Mouse (Mus musculus) midbrain, embryonic 15.5 days (tissue): ENCODE data around the gene Npc2. TPM values are rescaled to one million over a fixed set of nuclear protein-coding genes. Genes with fewer than 3 reads are reported as not detected.

Experiments used
- ATAC-seq: fragments of 200-750 bp; cut with Nextera tagmentation; replicated peaks from 2 replicates; pipeline ENCODE4 v1.8.0; 2017; ENCODE audit warnings: moderate TSS enrichment
- H3K27ac ChIP-seq: fragments of 300-500 bp; sonication (generic); 2 replicates; pipeline ENCODE4 v1.5.1; 2015; ENCODE audit warnings: mild to moderate bottlenecking, inconsistent platforms
- H3K27me3 ChIP-seq: fragments of 300-500 bp; sonication (generic); replicated peaks from 2 replicates; pipeline ENCODE4 v1.6.1; 2015; ENCODE audit warnings: inconsistent platforms
- H3K36me3 ChIP-seq: fragments of 300-500 bp; sonication (generic); replicated peaks from 2 replicates; pipeline ENCODE4 v1.6.1; 2015; ENCODE audit warnings: inconsistent platforms
- H3K4me1 ChIP-seq: fragments of 300-500 bp; sonication (generic); 2 replicates; pipeline ENCODE4 v1.6.1; 2015; ENCODE audit warnings: inconsistent platforms
- H3K4me2 ChIP-seq: fragments of 300-500 bp; sonication (generic); 2 replicates; pipeline ENCODE4 v1.6.1; 2015; ENCODE audit warnings: inconsistent platforms, mild to moderate bottlenecking, moderate library complexity
- H3K4me3 ChIP-seq: fragments of 300-500 bp; sonication (generic); 2 replicates; pipeline ENCODE4 v1.5.1; 2015; ENCODE audit warnings: mild to moderate bottlenecking, inconsistent platforms
- H3K9ac ChIP-seq: fragments of 300-500 bp; sonication (generic); 2 replicates; pipeline ENCODE4 v1.6.1; 2015; ENCODE audit warnings: mild to moderate bottlenecking, inconsistent platforms
- H3K9me3 ChIP-seq: fragments of 300-500 bp; sonication (generic); 2 replicates; pipeline ENCODE4 v1.6.1; 2016; ENCODE audit warnings: inconsistent platforms
- WGBS: fragments of 180-500 bp; shearing (Covaris S2); methylation state at CpG from one replicate; pipeline ENCODE4 v1.1.7; 2015; ENCODE audit warnings: mixed read lengths; 5-methylcytosine and 5-hydroxymethylcytosine counted together
- polyA plus RNA-seq: library from polyadenylated mRNA; unstranded; fragments of >200 nt; fragmentation: Nextera tagmentation; extraction: Ambion mirVana; gene quantifications from 2 replicates; pipeline ENCODE4 v1.2.1, GENCODE M21; 2015

The Npc2 gene
- polyA plus RNA-seq, 1 experiment from 2014 or later: 58.3 TPM

- 33% methylated on average over 14 of the region's 14 CpGs for WGBS
Measured at GRCm38 (mm10) chr12:84709842-84710439, 63.0 kb downstream of the Npc2 start.

GRCm38 (mm10) chr12:84707804-84708203, 65.1 kb downstream of the Npc2 start:
- H3K4me2 ChIP-seq: no peak overlapping the region
- H3K4me1 ChIP-seq: peaks cover 10% of the 10 kb centered on the region; the same call in 1 of the 2 replicates
- ATAC-seq: no peak
- H3K9ac ChIP-seq: no peak overlapping the region
- H3K4me3 ChIP-seq: no peak overlapping the region
- H3K36me3 ChIP-seq: no peaks in the 10 kb centered on the region
- no peaks in the 10 kb centered on the region for H3K9me3 ChIP-seq
- H3K27me3 ChIP-seq: no peaks in the 10 kb centered on the region
- 88% methylated on average over 4 of the region's 4 CpGs for WGBS
- H3K27ac ChIP-seq: no peak overlapping the region

More at GRCm38 (mm10) chr12:84709842-84710439, 63.0 kb downstream of the Npc2 start:
- H3K9me3 ChIP-seq: no peaks in the 10 kb centered on the region
- no peak overlapping the region for H3K27ac ChIP-seq
- H3K27me3 ChIP-seq: no peaks in the 10 kb centered on the region
- H3K4me2 ChIP-seq: no peak overlapping the region
- H3K9ac ChIP-seq: no peak overlapping the region
- no peak for ATAC-seq
- no peak overlapping the region for H3K4me3 ChIP-seq
- H3K36me3 ChIP-seq: no peaks in the 10 kb centered on the region
- peaks cover 8% of the 10 kb centered on the region; the same call in 1 of the 2 replicates for H3K4me1 ChIP-seq

- Histone ChIP-seq H3K27me3 (peaks cover 3% of the 10 kb centered on the region; the same call in 1 of the 2 replicates), H3K4me1 (peaks cover 14% of the 10 kb centered on the region; the same call in 1 of the 2 replicates), H3K4me3 (no peak overlapping the region), H3K9ac (no peak overlapping the region), H3K36me3 (no peaks in the 10 kb centered on the region), H3K9me3 (no peaks in the 10 kb centered on the region), H3K4me2 (no peak overlapping the region), H3K27ac (no peak overlapping the region)
- WGBS: 77% methylated on average over 4 of the region's 4 CpGs
- no peak for ATAC-seq
Measured at GRCm38 (mm10) chr12:84706886-84707285, 66.1 kb downstream of the Npc2 start.

Other genes starting within 250 kb of the Npc2 start
- 1.5 and 1.7 TPM in 2 replicates for gene Vsx2, start 203.4 kb downstream of the Npc2 start, polyA plus RNA-seq
- gene Abcd4, start 155.7 kb downstream of the Npc2 start, polyA plus RNA-seq: 13.5 and 15.6 TPM in 2 replicates
- gene Vrtn, start 132.1 kb downstream of the Npc2 start, polyA plus RNA-seq: 0.09 TPM in 1 of 2 replicates, not detected in the other
- gene Syndig1l, start 74.3 kb downstream of the Npc2 start, polyA plus RNA-seq: 12.9 and 14.5 TPM in 2 replicates
- 134 and 139 TPM in 2 replicates for gene Isca2, start 99 bp upstream of the Npc2 start, polyA plus RNA-seq
- 0.25 and 0.32 TPM in 2 replicates for gene Ltbp2, start 103.4 kb upstream of the Npc2 start, polyA plus RNA-seq
- gene Fcf1, start 197.7 kb upstream of the Npc2 start, polyA plus RNA-seq: 79.5 and 81.8 TPM in 2 replicates
- 34.5 and 36.6 TPM in 2 replicates for gene Arel1, start 197.7 kb upstream of the Npc2 start, polyA plus RNA-seq
- gene Ylpm1, start 223.2 kb upstream of the Npc2 start, polyA plus RNA-seq: 34.8 and 37.0 TPM in 2 replicates